Mouse (Mus musculus) midbrain, embryonic 13.5 days (tissue): ENCODE measurements around the gene Ap2a1. TPM values are rescaled to one million over a fixed set of nuclear protein-coding genes. Genes with fewer than 3 reads are reported as not detected.

Experiments used
- ATAC-seq: fragments of 200-750 bp; cut with Nextera tagmentation; 2 replicates; pipeline ENCODE4 v1.8.0; 2017; ENCODE audit warnings: mild to moderate bottlenecking, moderate TSS enrichment, moderate library complexity
- H3K27ac ChIP-seq: fragments of 300-500 bp; sonication (generic); 2 replicates; pipeline ENCODE4 v1.5.1; 2015; ENCODE audit warnings: inconsistent platforms, mild to moderate bottlenecking, moderate library complexity
- H3K27me3 ChIP-seq: fragments of 300-500 bp; sonication (generic); 2 replicates; pipeline ENCODE4 v1.6.1; 2015; ENCODE audit warnings: mild to moderate bottlenecking, inconsistent platforms
- H3K36me3 ChIP-seq: fragments of 300-500 bp; sonication (generic); 2 replicates; pipeline ENCODE4 v1.6.1; 2015; ENCODE audit warnings: mild to moderate bottlenecking, inconsistent platforms
- H3K4me1 ChIP-seq: fragments of 300-500 bp; sonication (generic); replicated peaks from 2 replicates; pipeline ENCODE4 v1.6.1; 2015; ENCODE audit warnings: inconsistent platforms
- H3K4me2 ChIP-seq: fragments of 300-500 bp; sonication (generic); replicated peaks from 2 replicates; pipeline ENCODE4 v1.6.1; 2015; ENCODE audit warnings: moderate library complexity, mild to moderate bottlenecking, inconsistent platforms
- H3K4me3 ChIP-seq: fragments of 300-500 bp; sonication (generic); replicated peaks from 2 replicates; pipeline ENCODE4 v1.5.1; 2015; ENCODE audit warnings: mild to moderate bottlenecking, inconsistent platforms
- H3K9ac ChIP-seq: fragments of 300-500 bp; sonication (generic); replicated peaks from 2 replicates; pipeline ENCODE4 v1.6.1; 2015; ENCODE audit warnings: mild to moderate bottlenecking, inconsistent platforms
- H3K9me3 ChIP-seq: fragments of 300-500 bp; sonication (generic); 2 replicates; pipeline ENCODE4 v1.6.1; 2016; ENCODE audit warnings: mild to moderate bottlenecking, inconsistent platforms
- WGBS: fragments of 180-500 bp; shearing (Covaris S2); methylation state at CpG from one replicate; pipeline ENCODE4 v1.1.7; 2015; 5-methylcytosine and 5-hydroxymethylcytosine counted together
- polyA plus RNA-seq: library from polyadenylated mRNA; unstranded; fragments of >200 nt; fragmentation: Nextera tagmentation; extraction: Ambion mirVana; gene quantifications from 2 replicates; pipeline ENCODE4 v1.2.1, GENCODE M21; 2015

The Ap2a1 gene
- polyA plus RNA-seq, 1 experiment from 2014 or later: 98.6 TPM

DNA sequence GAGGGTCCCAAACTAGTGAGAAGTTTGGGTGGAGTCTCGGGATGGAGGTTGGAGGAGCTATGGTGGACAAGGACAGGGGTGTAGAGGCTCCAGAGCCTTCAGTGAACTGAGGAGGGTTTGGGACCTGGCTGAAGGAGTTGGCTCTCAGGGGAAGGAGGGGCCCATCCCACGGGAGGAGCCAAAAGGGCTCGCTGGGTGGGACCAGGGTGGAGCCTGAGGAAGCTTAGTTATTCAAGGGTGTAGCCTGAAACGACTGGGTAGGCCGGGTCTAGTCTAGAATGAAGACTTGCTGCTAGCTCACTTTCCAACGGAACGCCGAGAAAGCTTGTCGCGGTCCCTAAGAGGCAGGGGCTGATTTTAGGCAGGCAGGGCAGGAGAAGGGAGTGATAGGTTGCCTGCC, 22.7 kb upstream of the Ap2a1 start:
- H3K4me1 ChIP-seq: peaks cover 18% of the 10 kb centered on the region
- ATAC-seq: peak; percentile 29
- peak overlapping the region; percentile 62 for H3K9ac ChIP-seq

DNA sequence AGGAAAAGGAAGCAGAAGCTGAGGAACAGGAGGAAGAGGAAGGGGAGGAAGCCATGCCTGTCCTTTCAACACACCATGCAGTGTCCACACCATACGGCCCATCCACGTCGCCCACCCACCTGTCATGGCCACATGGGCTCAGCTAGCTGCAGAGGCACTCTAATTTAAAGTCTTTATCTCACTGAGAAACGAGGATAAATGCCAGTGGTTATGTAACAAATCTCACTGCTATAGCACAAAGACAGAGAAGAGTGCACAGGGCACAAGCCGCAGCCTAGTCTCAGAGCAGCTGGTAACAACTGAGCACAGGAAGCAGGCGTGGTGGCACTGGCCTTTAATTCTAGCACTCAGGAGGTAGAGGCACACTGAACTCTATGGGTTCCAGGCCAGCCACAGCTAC, 20.6 kb upstream of the Ap2a1 start:
- 74% methylated on average over 6 of the region's 6 CpGs for WGBS
- Histone ChIP-seq H3K36me3 (no peaks in the 10 kb centered on the region), H3K27me3 (peaks cover 38% of the 10 kb centered on the region), H3K4me2 (no peak overlapping the region), H3K4me1 (peaks cover 18% of the 10 kb centered on the region), H3K4me3 (no peak overlapping the region), H3K27ac (no peak overlapping the region), H3K9ac (no peak overlapping the region), H3K9me3 (no peaks in the 10 kb centered on the region)
- no peak for ATAC-seq

More for the DNA sequence above, 22.7 kb upstream of the Ap2a1 start:
- H3K27me3 ChIP-seq: peaks cover 38% of the 10 kb centered on the region
- H3K36me3 ChIP-seq: no peaks in the 10 kb centered on the region
- H3K27ac ChIP-seq: no peak overlapping the region
- H3K9me3 ChIP-seq: no peaks in the 10 kb centered on the region
- 2% methylated on average over 10 of the region's 10 CpGs for WGBS
- H3K4me3 ChIP-seq: peak overlapping the region; percentile 47
- H3K4me2 ChIP-seq: peak overlapping the region; percentile 74

DNA sequence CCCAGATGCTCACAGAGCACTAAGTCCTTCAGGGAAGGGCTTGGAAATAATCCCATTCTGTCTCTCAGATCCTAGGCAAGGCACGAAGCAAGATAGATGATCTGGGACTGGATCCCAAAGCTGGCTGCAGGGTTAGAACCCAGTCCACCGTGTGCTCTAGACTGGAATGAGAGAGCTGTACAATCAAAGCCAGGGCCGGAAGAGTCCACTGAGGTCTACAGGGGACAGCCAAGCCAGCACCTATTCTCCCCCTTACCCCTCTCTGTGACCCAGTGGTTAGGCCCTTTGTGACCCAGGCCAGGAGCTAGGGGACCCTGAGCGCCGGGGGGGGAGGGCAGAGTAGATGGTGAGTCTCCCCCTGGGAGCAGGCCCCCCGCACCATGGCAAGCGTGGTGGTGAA, 13.6 kb upstream of the Ap2a1 start, which contains the start of gene Tsks:
Tsks (plus strand) TSS at position 301 of the 400 bp plus-strand sequence.
- Histone ChIP-seq H3K27me3 (peaks cover 5% of the 10 kb centered on the region; the same call in 1 of the 2 replicates), H3K9ac (no peak within 1 kb of the TSS), H3K4me1 (no peaks in the 10 kb centered on the region), H3K9me3 (no peaks in the 10 kb centered on the region), H3K36me3 (no peaks in the 10 kb centered on the region), H3K4me3 (no peak within 1 kb of the TSS), H3K27ac (no peak within 1 kb of the TSS), H3K4me2 (no peak within 1 kb of the TSS)
- 81% methylated on average over 7 of the region's 7 CpGs for WGBS
- no peak for ATAC-seq

DNA sequence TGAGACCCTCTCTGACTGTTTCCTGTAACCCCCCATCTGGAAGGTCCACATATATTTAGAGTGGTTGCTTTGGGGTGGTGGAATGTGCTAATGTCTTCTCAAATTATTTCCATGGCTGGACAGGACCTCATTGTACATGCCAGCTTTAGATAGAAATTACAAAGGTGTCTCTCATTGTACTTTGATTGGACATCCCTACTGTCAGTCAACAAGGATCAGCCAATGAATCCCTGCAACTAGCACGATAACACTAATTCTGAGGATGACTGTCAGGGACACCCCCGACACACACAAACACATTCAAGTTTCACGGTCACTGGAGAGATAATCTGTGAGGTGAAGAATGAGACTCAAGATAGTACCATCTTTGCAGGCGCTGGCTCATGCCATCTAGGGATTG, 9.4 kb upstream of the Ap2a1 start:
- Histone ChIP-seq H3K9ac (no peak overlapping the region), H3K4me2 (no peak overlapping the region), H3K27ac (no peak overlapping the region), H3K4me1 (no peaks in the 10 kb centered on the region), H3K27me3 (no peaks in the 10 kb centered on the region), H3K36me3 (no peaks in the 10 kb centered on the region), H3K9me3 (0 out of 2 replicates have a peak, but pooled peaks cover 5% of the 10 kb centered on the region), H3K4me3 (no peak overlapping the region)
- WGBS: 91% methylated on average over 4 of the region's 4 CpGs
- ATAC-seq: no peak

DNA sequence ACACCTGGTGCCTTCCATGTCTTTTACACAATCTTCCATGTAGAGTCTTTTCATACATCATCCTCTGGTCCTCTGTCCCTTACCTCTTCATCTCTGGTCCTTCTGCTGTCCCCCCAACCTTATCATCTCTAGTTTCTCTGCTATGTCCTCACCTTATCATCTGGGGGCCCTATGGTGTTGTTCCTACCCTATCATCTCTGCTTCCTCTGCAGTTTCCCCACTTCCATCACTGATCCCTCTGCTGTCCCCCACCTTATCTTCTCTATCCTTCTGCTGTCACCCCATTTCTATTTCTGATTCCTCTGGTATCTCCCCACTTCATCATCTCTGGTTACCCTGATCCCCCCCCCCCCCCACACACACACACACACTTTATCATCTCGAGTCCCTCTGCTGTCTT, 726 bp downstream of the Ap2a1 start:
- Histone ChIP-seq H3K27ac (no peak overlapping the region; the same call in 1 of the 2 replicates), H3K27me3 (no peaks in the 10 kb centered on the region), H3K9me3 (no peaks in the 10 kb centered on the region), H3K36me3 (peaks cover 26% of the 10 kb centered on the region), H3K4me1 (peaks cover 23% of the 10 kb centered on the region), H3K4me3 (peak overlapping the region; percentile 86), H3K9ac (peak overlapping the region; percentile 95), H3K4me2 (peak overlapping the region; percentile 83)
- no peak for ATAC-seq
- WGBS: 5% methylated on average over 1 of the region's 1 CpGs

DNA sequence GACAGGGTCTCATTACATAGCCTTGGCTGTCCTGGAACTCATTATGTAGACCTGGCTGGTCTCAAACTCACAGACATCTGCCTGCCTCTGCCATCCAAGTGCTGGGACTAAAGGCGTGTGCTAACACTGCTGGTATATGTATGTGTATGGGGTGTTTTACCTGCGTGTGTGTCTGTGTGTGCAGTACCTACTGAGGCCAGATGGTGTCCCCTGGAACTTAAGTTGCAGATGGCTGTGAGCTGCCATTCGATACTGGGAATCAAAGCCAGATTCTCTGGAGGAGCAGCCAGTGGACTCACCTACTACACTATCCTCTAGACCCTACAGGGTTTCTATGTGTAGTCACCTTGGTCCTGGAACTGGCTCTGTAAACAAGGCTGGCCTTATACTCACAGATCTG, 3.8 kb downstream of the Ap2a1 start:
- Histone ChIP-seq H3K4me2 (no peak overlapping the region), H3K4me1 (peaks cover 23% of the 10 kb centered on the region), H3K9me3 (no peaks in the 10 kb centered on the region), H3K9ac (no peak overlapping the region), H3K4me3 (no peak overlapping the region), H3K36me3 (peaks cover 46% of the 10 kb centered on the region), H3K27me3 (no peaks in the 10 kb centered on the region), H3K27ac (no peak overlapping the region)
- ATAC-seq: no peak
- WGBS: 72% methylated on average over 3 of the region's 3 CpGs

DNA sequence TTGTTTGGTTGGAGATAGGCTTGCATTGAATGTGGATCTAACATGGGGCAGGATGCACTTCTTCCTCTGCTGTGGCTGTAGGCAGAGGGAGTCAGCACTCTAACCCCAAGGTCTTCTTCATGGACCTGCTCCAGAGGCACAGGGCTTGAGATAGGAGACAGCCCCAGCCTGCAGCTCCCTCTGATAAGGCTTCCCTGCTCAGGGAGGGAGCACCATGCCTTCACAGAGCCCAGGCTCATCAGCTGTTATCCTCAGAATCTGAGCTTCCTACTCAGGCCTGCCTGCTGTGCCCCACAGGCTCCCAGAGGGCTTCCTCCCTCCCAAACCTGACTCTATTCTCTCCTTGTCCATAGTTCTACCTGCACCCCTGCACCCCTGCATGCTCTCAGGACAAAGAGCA, 6.8 kb downstream of the Ap2a1 start:
- Histone ChIP-seq H3K36me3 (peaks cover 64% of the 10 kb centered on the region), H3K4me3 (no peak overlapping the region), H3K4me2 (no peak overlapping the region), H3K27ac (no peak overlapping the region), H3K9me3 (no peaks in the 10 kb centered on the region), H3K9ac (no peak overlapping the region), H3K4me1 (peaks cover 7% of the 10 kb centered on the region; the same call in 1 of the 2 replicates), H3K27me3 (no peaks in the 10 kb centered on the region)
- ATAC-seq: no peak

DNA sequence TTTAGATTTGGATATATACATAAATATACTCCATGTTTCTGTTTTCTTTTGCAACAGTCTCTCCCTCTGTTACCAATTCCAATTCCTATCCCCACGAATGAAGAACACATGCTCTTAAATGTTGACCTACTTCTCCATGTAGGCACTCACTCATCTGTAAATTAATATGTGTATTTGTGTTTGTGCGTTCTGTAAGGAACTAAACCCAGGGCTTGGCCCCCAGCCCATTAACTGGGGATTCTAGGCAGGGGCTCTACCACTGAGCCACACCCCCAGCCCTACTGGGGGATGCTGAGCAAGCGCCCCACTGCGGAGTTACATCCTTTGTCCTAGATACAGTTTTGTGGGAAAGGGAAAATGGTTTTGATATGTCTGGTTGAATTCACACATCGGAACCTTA, 10.2 kb downstream of the Ap2a1 start:
- no peak for ATAC-seq
- Histone ChIP-seq H3K36me3 (peaks cover 73% of the 10 kb centered on the region), H3K4me1 (no peaks in the 10 kb centered on the region), H3K4me3 (no peak overlapping the region), H3K4me2 (no peak overlapping the region), H3K27ac (no peak overlapping the region), H3K9me3 (no peaks in the 10 kb centered on the region), H3K9ac (peak overlapping the region; percentile 45; the same call in 1 of the 2 replicates), H3K27me3 (no peaks in the 10 kb centered on the region)
- 89% methylated on average over 5 of the region's 5 CpGs for WGBS

DNA sequence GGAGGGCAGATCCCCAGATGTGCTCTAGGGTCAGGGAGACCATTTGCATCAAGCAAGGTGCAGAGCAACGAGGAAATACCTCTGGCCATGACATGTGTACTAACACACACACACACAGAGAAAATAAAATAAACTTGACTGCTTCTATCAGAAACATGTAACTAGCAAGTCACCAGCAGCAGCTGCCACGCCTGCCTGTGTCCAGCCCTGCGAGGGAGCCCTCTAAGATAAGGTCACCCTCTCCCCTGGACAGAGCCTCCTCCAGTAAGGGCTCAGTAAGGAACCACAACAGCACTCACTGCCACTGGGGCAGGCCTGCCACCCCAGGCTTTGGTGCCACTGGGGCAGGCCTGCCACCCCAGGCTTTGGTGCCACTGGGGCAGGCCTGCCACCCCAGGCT, 11.1 kb downstream of the Ap2a1 start:
- no peak overlapping the region for H3K27ac ChIP-seq
- 91% methylated on average over 3 of the region's 3 CpGs for WGBS
- no peaks in the 10 kb centered on the region for H3K4me1 ChIP-seq
- no peaks in the 10 kb centered on the region for H3K9me3 ChIP-seq
- no peaks in the 10 kb centered on the region for H3K27me3 ChIP-seq
- no peak overlapping the region for H3K4me3 ChIP-seq
- H3K9ac ChIP-seq: no peak overlapping the region
- no peak overlapping the region for H3K4me2 ChIP-seq
- no peak for ATAC-seq
- H3K36me3 ChIP-seq: peaks cover 74% of the 10 kb centered on the region

DNA sequence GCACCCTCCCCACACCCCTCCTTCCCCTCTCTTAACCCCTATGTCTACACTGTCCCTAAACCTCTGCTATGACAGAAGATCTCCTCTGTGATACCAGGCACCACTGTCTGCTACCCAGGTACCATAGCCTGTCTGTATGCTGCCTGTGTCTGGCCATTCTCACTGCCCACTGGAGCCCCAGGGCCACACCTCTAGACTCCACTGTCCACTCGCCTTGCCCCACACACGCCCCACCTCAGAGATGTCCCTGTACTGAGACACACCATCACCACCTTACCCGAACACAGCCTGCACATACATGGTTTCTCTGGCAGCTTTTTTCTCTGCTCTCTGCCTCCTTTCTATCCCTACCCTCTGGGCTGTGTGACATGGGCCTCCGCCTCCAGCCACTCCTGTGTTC, 12.4 kb downstream of the Ap2a1 start:
- Histone ChIP-seq H3K27ac (no peak overlapping the region), H3K4me2 (no peak overlapping the region), H3K4me3 (no peak overlapping the region), H3K36me3 (peaks cover 73% of the 10 kb centered on the region), H3K9ac (no peak overlapping the region), H3K9me3 (no peaks in the 10 kb centered on the region), H3K4me1 (no peaks in the 10 kb centered on the region), H3K27me3 (no peaks in the 10 kb centered on the region)
- 97% methylated on average over 4 of the region's 4 CpGs for WGBS
- ATAC-seq: no peak

DNA sequence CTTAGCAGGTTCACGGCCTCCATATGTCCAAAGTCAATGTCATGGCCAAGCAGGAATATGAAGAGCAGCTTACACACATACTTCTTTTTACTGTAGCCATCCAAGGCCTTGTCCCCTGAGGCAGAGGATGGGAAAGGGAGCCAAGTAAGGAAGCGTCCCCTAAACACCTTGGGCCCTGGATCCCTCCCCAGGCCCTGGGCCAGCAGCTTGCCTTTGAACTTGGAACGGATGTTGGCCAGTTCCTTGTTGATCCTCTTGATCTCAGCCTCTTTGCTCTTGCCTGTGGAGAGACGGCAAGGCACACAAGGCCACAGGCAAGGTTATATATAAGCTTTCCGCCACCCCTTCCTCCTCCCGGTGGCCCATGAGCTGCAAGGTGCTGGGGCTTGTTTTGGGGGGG, 13.1 kb downstream of the Ap2a1 start:
- Histone ChIP-seq H3K4me1 (no peaks in the 10 kb centered on the region), H3K9me3 (no peaks in the 10 kb centered on the region), H3K27me3 (no peaks in the 10 kb centered on the region), H3K9ac (no peak overlapping the region), H3K27ac (no peak overlapping the region), H3K36me3 (peaks cover 75% of the 10 kb centered on the region), H3K4me3 (no peak overlapping the region), H3K4me2 (no peak overlapping the region)
- ATAC-seq: no peak
- 90% methylated on average over 6 of the region's 6 CpGs for WGBS

DNA sequence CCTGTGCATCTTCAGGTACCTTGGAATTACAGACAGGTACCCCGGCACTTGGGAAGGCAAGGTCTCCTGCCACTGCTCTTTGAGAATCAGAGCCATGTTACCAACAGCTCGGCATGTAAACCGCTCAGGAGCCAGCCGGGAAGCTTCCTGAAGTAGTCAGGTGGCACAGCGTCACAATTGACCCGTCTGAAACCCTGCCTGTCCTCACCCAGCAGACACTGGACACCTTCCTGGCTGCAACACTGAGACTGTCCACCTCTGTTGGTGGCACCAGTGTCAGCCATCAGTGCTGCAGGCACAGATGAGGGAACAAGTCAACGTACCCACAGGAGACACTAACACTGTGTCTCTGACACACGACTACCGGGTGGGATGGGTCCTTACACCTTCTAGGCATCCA, 14.0 kb downstream of the Ap2a1 start:
- Histone ChIP-seq H3K36me3 (peaks cover 82% of the 10 kb centered on the region), H3K9me3 (no peaks in the 10 kb centered on the region), H3K27me3 (no peaks in the 10 kb centered on the region), H3K4me2 (no peak overlapping the region), H3K27ac (no peak overlapping the region), H3K9ac (no peak overlapping the region), H3K4me3 (no peak overlapping the region), H3K4me1 (no peaks in the 10 kb centered on the region)
- ATAC-seq: no peak
- 96% methylated on average over 9 of the region's 9 CpGs for WGBS

DNA sequence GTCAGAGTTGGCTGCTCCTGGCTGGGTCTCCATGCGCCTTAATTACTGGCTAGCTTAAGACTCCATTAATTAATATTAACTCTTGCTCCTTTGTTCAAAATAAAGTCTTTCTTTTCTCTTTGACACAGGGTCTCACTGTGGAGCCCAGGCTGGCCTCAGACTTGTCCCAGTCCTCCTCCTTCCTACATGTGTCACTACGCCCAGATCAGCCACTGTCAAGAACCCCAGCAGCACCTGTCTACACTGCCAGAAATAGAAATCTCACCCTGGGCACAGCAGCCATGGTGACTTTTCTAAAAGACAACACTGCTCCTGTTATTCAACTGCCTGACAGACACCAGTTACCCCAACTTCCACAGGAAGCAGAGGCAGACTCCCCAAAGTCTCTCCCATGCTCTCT, 14.9 kb downstream of the Ap2a1 start:
- Histone ChIP-seq H3K36me3 (peaks cover 82% of the 10 kb centered on the region), H3K4me1 (no peaks in the 10 kb centered on the region), H3K9me3 (no peaks in the 10 kb centered on the region), H3K9ac (no peak overlapping the region), H3K27ac (no peak overlapping the region), H3K4me2 (no peak overlapping the region), H3K27me3 (no peaks in the 10 kb centered on the region), H3K4me3 (no peak overlapping the region)
- no peak for ATAC-seq
- WGBS: 95% methylated on average over 2 of the region's 2 CpGs
